Mouse (Mus musculus) olfactory bulb, adult 2 months (tissue): Measurements from ENCODE around the gene Ifitm2. TPM values are rescaled to one million over a fixed set of nuclear protein-coding genes. Genes with fewer than 3 reads are reported as not detected.

Experiments
- H3K27ac ChIP-seq: fragments of 200-500 bp; 2 replicates; pipeline ENCODE4 v1.5.1; 2012; ENCODE audit warnings: low read depth, low read length; ENCODE audit not compliant: insufficient read depth
- H3K4me1 ChIP-seq: fragments of 200-500 bp; 2 replicates; pipeline ENCODE4 v1.6.1; 2012; ENCODE audit warnings: low read length; ENCODE audit not compliant: control insufficient read depth, insufficient read depth
- H3K4me3 ChIP-seq: fragments of 200-500 bp; 2 replicates; pipeline ENCODE4 v1.5.1; 2012; ENCODE audit warnings: mild to moderate bottlenecking, low read depth, low read length, moderate library complexity; ENCODE audit not compliant: insufficient read depth
- CTCF ChIP-seq: fragments of 200-500 bp; IDR thresholded peaks from 2 replicates; pipeline ENCODE4 v1.5.1; 2012; ENCODE audit warnings: low read depth, mild to moderate bottlenecking, low read length, moderate library complexity; ENCODE audit not compliant: insufficient read depth
- POLR2A ChIP-seq: fragments of 200-500 bp; IDR thresholded peaks from 2 replicates; pipeline ENCODE4 v1.6.1; 2012; ENCODE audit warnings: mild to moderate bottlenecking, low read depth, low read length, moderate library complexity; ENCODE audit not compliant: insufficient read depth
- whole genome bisulfite sequencing: fragments of 180-500 bp; shearing (Covaris S2); methylation state at CpG from one replicate; pipeline ENCODE4 v1.1.7; 2018; 5-methylcytosine and 5-hydroxymethylcytosine counted together
- polyA plus RNA-seq: library from polyadenylated mRNA; stranded (reverse); fragments of >200 nt; gene quantifications from 2 replicates; pipeline ENCODE4 v1.2.4, GENCODE M21; 2012; ENCODE audit warnings: low replicate concordance; ENCODE audit not compliant: missing spikeins, insufficient read depth, insufficient read length

Gene Ifitm2
- polyA plus RNA-seq, 1 experiment, result not detected

DNA sequence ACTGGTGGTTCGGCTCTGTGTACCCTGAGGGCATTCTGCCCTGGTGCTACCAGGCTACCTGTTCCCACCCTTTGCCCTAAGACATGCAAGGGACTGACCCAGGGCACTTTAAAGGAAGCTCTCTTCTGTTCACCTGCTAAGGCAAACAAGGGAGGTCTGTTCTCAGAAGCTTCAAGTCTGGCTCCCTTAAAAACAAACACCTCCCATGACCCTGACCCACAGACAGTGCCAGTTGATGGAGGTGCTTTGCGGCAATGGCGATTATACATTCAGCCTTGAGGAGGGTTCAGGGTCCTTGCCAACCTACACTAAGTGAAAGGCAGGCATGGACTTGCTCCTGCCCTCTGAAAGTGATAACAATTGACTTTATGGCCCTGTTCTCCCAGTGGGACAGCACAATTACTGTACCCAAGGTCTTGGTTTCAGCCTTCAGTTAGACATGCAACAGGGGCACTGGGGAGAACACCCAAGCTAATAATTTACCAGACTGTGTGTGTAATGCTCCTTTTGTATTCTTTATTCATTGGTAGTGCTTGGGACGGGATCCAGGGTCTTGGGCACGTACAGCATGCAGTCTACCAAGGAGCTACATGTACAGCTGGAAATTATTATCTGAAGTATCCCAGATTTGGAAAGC lies 42.8 kb downstream of the Ifitm2 start:
- Histone ChIP-seq H3K27ac (no peak overlapping the region), H3K4me3 (no peak overlapping the region), H3K4me1 (peaks cover 8% of the 10 kb centered on the region)
- WGBS, result 79% methylated on average over 5 of the region's 5 CpGs
- TF ChIP-seq POLR2A (no peak), CTCF (no peak)

DNA sequence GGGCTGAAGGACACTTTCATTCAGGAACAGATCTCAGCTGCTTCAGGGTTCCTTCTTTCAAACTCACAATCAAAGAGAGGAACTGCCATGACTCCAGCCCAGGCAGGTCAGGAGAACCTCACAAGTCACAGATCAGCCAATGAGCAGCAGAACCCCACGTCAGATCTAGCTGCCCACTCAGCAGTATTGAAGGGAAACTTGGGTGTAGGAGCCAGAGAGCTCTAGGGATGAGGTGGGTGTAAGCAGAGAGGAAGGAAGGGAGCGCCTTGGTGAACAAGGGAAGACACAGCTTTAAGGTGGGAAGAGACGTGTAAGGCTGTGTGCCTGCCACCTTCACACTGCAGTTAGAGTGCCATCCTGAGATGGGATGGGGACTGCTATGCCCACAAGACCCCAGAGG lies 43.5 kb downstream of the Ifitm2 start:
- TF ChIP-seq CTCF (no peak), POLR2A (no peak)
- 41% methylated on average over 3 of the region's 3 CpGs for WGBS
- Histone ChIP-seq H3K27ac (no peak overlapping the region), H3K4me3 (no peak overlapping the region), H3K4me1 (peaks cover 8% of the 10 kb centered on the region)

DNA sequence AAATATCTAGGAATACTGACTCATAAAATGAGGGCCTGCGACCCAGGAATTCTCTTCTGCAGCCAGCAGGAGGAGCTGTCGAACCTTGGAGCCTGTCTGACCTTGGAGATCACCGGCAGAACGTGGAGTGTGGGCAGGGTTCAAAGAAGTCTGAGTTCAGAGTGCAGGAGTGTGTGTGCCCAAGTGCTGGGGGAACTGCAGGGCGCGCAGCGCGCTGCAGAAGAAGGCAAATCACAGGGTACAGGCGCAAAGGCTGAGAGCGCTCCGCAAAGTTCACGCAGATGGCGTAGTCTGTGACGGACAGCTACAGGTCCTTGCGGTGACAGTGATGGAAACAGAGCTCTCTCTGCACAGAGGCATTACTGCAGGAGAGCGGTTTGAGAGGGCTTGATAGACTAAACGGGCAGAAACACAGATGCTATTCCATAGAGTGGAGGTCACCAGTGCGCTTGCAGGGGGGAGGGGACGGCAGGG lies 47.1 kb downstream of the Ifitm2 start:
- H3K27ac ChIP-seq, result no peak overlapping the region
- 1% methylated on average over 19 of the region's 19 CpGs for WGBS

DNA sequence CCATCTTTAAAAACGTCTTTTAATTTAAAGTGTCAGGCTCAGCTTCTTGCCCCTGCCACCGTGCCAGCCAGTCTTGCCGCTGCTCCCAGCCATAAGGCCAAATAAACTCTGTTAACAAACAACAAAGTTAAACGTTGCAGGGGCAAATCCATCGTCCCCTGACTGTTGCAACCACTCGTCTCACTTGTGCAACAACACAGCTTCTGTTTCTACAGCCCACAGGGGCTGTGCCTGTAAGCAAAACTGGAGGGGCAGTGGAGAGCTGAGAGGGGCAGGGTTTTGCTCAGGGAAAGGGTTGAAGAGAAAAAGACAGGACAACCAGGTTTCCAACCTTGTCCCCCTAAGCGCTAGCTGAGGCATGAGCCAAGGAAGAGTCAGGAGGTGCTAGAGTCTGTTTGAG lies 47.6 kb downstream of the Ifitm2 start:
- 55% methylated on average over 7 of the region's 7 CpGs for WGBS
- H3K4me1 ChIP-seq, result peaks cover 10% of the 10 kb centered on the region
- no peak overlapping the region for H3K27ac ChIP-seq
- H3K4me3 ChIP-seq, result no peak overlapping the region
- no peak for TF ChIP-seq CTCF
- TF ChIP-seq POLR2A, result no peak

More for the DNA sequence above, 47.1 kb downstream of the Ifitm2 start:
- Histone ChIP-seq H3K4me1 (peaks cover 8% of the 10 kb centered on the region), H3K4me3 (peak overlapping the region; percentile 48)
- TF ChIP-seq POLR2A, result no peak
- TF ChIP-seq CTCF, result peak; percentile 76

DNA sequence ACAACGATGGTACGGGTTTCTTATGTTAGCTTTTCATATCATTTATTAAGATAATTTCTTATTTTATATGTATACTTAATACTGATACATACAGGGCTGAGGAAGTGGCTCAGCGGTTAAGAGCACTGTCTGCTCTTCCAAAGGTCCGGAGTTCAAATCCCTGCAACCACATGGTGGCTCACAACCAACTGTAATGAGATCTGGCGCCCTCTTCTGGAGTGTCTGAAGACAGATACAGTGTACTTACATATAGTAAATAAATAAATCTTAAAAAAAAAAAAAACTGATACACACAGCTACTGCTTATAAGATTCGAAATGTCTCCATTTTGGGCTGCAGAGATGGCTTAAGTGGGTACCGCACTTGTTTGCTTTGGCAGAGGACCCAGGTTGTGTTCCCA lies 48.1 kb downstream of the Ifitm2 start:
- 88% methylated on average over 7 of the region's 7 CpGs for WGBS
- H3K4me3 ChIP-seq, result no peak overlapping the region
- no peak overlapping the region for H3K27ac ChIP-seq

DNA sequence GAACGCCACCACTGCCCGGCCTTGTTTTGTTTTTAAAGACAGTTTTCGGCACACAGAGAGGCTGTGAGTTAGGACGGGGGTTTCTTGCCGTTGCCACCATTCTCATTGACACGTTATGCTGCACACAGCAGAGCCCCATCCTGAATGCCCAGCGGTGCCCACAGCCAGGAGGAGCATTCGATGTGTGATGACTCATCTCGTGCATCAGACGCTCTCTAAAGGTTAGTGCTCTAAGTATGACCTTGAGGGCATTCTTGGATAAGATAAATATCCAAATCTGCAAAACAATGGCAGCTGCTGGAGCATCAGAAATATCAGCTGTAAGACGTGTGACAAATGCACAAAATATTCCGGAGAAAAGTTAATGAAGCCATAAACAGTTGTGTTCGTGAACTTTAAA lies 48.7 kb downstream of the Ifitm2 start:
- 83% methylated on average over 13 of the region's 13 CpGs for WGBS

More for the DNA sequence above, 48.1 kb downstream of the Ifitm2 start:
- TF ChIP-seq CTCF (no peak), POLR2A (no peak)
- peaks cover 10% of the 10 kb centered on the region for H3K4me1 ChIP-seq

DNA sequence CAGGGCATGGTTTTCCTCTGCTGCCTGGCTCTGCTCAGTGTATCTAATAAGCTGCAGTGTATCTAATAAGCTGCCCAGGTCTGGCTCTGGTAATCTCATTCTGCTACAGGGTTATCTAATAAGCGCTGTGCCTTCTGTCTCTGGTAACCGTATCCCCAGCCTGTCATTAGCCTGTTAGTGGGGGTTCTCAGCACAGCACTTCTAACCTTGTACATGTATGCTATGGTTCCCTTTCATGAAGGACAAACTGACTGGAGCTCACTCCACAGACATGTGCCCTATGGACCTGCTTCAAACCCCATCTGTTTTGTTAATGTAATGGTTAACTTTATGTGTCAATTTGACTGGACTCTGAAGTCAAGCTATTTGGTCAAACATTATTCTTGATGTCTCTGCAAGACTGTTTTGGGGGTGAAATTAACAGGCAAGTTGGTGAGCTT lies 50.1 kb downstream of the Ifitm2 start:
- no peak overlapping the region for H3K4me3 ChIP-seq
- peaks cover 6% of the 10 kb centered on the region for H3K4me1 ChIP-seq
- TF ChIP-seq CTCF (no peak), POLR2A (no peak)
- 75% methylated on average over 2 of the region's 2 CpGs for WGBS
- no peak overlapping the region for H3K27ac ChIP-seq

More for the DNA sequence above, 48.7 kb downstream of the Ifitm2 start:
- Histone ChIP-seq H3K27ac (no peak overlapping the region), H3K4me1 (peaks cover 6% of the 10 kb centered on the region), H3K4me3 (no peak overlapping the region)
- TF ChIP-seq POLR2A (no peak), CTCF (no peak)

Other genes starting within 250 kb of the Ifitm2 start
- not detected in 2 replicates for gene Cyp2e1, start 192.2 kb downstream of the Ifitm2 start, polyA plus RNA-seq
- not detected in 2 replicates for gene Syce1, start 168.1 kb downstream of the Ifitm2 start, polyA plus RNA-seq
- gene Zfp941, start 133.8 kb downstream of the Ifitm2 start, polyA plus RNA-seq, result not detected in 2 replicates
- gene Urah, start 121.0 kb downstream of the Ifitm2 start, polyA plus RNA-seq, result not detected in 2 replicates
- not detected in 2 replicates for gene Scgb1c1, start 110.4 kb downstream of the Ifitm2 start, polyA plus RNA-seq
- gene Odf3, start 108.2 kb downstream of the Ifitm2 start, polyA plus RNA-seq, result not detected in 2 replicates
- gene Gm45785, start 99.7 kb downstream of the Ifitm2 start, polyA plus RNA-seq, result not detected in 2 replicates
- not detected in 2 replicates for gene Ric8a, start 99.0 kb downstream of the Ifitm2 start, polyA plus RNA-seq
- gene Bet1l, start 98.4 kb downstream of the Ifitm2 start, polyA plus RNA-seq, result not detected in 2 replicates
- gene Psmd13, start 74.0 kb downstream of the Ifitm2 start, polyA plus RNA-seq, result not detected in 2 replicates
- gene Sirt3, start 73.7 kb downstream of the Ifitm2 start, polyA plus RNA-seq, result not detected in 2 replicates
- gene Cox8b, start 55.5 kb downstream of the Ifitm2 start, polyA plus RNA-seq, result not detected in 2 replicates
- not detected in 2 replicates for gene Nlrp6, start 35.1 kb downstream of the Ifitm2 start, polyA plus RNA-seq
- not detected in 2 replicates for gene Pgghg, start 14.6 kb downstream of the Ifitm2 start, polyA plus RNA-seq
- gene Ifitm5, start 5.7 kb downstream of the Ifitm2 start, polyA plus RNA-seq, result not detected in 2 replicates
- not detected in 2 replicates for gene Gm45717, start 50 bp downstream of the Ifitm2 start, polyA plus RNA-seq
- gene Ifitm1, start 11.2 kb upstream of the Ifitm2 start, polyA plus RNA-seq, result not detected in 2 replicates
- gene Ifitm3, start 54.8 kb upstream of the Ifitm2 start, polyA plus RNA-seq, result not detected in 2 replicates
- gene Ifitm6, start 61.9 kb upstream of the Ifitm2 start, polyA plus RNA-seq, result not detected in 2 replicates
- gene Gm17387, start 73.1 kb upstream of the Ifitm2 start, polyA plus RNA-seq, result not detected in 2 replicates
- gene B4galnt4, start 105.1 kb upstream of the Ifitm2 start, polyA plus RNA-seq, result not detected in 2 replicates
- not detected in 2 replicates for gene Pkp3, start 122.2 kb upstream of the Ifitm2 start, polyA plus RNA-seq
- gene Sigirr, start 144.6 kb upstream of the Ifitm2 start, polyA plus RNA-seq, result not detected in 2 replicates
- not detected in 2 replicates for gene Ano9, start 161.8 kb upstream of the Ifitm2 start, polyA plus RNA-seq
- not detected in 2 replicates for gene Ptdss2, start 166.4 kb upstream of the Ifitm2 start, polyA plus RNA-seq
- not detected in 2 replicates for gene Rnh1, start 216.9 kb upstream of the Ifitm2 start, polyA plus RNA-seq
- gene Hras, start 238.0 kb upstream of the Ifitm2 start, polyA plus RNA-seq, result not detected in 2 replicates
- gene Lrrc56, start 238.2 kb upstream of the Ifitm2 start, polyA plus RNA-seq, result not detected in 2 replicates